Mouse (Mus musculus) fat pad, adult 2 months (tissue): Measurements from ENCODE around the gene Olfr492.

ENCODE experiments used
- DNase-seq: peaks from one replicate; pipeline ENCODE4 v3.0.0-alpha.2; 2011; ENCODE audit warnings: low read depth, low spot score; ENCODE audit errors: extremely low read depth

The Olfr492 gene

GRCm38 (mm10) chr7:108323574-108323973 is at the start of gene Olfr492:
Gene Olfr492 (minus strand): TSS chr7:108323674.
- DNase-seq, result no peak

- no peak for DNase-seq
Observed at GRCm38 (mm10) chr7:108365035-108365434, 41.6 kb upstream of the Olfr492 start, which contains the start of gene Olfr494. Gene Olfr494 (plus strand): TSS chr7:108365335.

- DNase-seq, result no peak
Observed at GRCm38 (mm10) chr7:108346879-108347278, 23.4 kb upstream of the Olfr492 start, which contains the start of gene Olfr493. Gene Olfr493 (minus strand): TSS chr7:108346979.

- DNase-seq, result no peak
Observed at GRCm38 (mm10) chr7:108313151-108313550, 10.3 kb downstream of the Olfr492 start, which contains the start of gene Olfr491. Gene Olfr491 (plus strand): TSS chr7:108313451.

DNA sequence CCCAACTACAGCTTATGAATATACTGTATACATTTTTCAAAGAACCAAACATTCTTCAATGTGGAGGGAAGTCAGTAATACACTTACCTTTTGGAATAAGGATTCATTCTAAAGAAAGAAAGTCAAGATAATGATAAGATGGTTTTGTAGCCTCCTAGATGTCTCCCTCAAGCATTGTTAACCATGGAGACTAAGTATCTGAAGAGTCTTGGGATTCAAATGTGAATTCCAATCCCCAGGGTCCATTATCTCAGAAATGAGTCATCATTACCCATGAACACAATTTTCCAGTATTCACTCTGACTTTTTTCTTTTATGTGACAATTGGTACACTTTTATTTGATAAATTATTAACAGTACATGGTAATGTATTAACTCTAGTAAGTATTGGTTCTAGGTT is 34.6 kb downstream of the Olfr492 start, which contains the start of gene Olfr490:
Gene Olfr490, minus strand, starts transcription at position 101 of the 400 bp plus-strand sequence.
- no peak for DNase-seq
